Mouse (Mus musculus): ENCODE measurements at regions not wholly inside any gene's neighbourhood (a gene's known extent, or its start where the extent isn't known, plus 50 kb on each side); places are given as distances from the start of the nearest gene placed in this dataset.

GRCm38 (mm10) chr2:75146256-75146655, 320.7 kb downstream of the Mtx2 start:
- TF ChIP-seq POLR2A (IDR thresholded peaks at IDR 0.05; ENCODE audit: insufficient read depth, low read length) (no peak), CTCF (IDR thresholded peaks at IDR 0.05; ENCODE audit: low read depth, low read length) (no peak), EP300 (IDR thresholded peaks at IDR 0.05; ENCODE audit: insufficient read depth, low read depth, low read length) (no peak)
